ENCODE assay signal across 10 mouse cellular contexts in the genomic region with DNA sequence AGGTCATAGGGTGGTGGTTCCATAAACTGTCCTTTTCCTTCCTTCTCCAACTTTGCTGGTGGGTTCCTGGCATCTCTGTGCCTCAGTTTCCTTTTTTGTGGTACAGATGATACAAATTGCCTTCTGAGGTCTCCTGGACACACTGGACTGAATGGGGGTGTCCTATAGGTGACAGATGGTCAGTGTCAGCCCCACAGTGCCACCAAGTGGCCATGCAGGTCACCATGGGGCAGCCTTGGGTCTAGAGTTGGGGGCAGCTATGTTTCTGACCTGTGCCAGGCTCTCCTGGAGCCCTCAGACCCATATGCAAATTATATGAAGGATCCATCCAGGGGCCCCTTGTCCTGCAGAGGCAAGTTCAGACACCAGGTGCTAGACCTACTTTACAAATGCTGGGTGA. TPM values are rescaled to one million over a fixed set of nuclear protein-coding genes. Genes with fewer than 3 reads are reported as not detected.
DNase-seq lines count a peak whose midpoint lies in the region; ATAC-seq lines count a peak whose summit lies in the region.
"Had no signal": no experiment of that assay in that cellular context is flagged by ENCODE, and none has a peak within 500 bp of the region (broad histone marks: within the 10 kb centered on the region; RNA-seq: fewer than 3 reads in every experiment).

No protein-coding gene starts in this region.

- H3K4me2 ChIP-seq in hindbrain, embryonic 13.5 days, result no peak overlapping the region
- H3K4me2 ChIP-seq: neural tube, embryonic 13.5 days had no signal

- H3K27me3 ChIP-seq in hindbrain, embryonic 10.5 days (ENCODE audit: insufficient read depth, poor library complexity, severe bottlenecking), result peaks cover 32% of the 10 kb centered on the region
- H3K27me3 ChIP-seq in hindbrain, embryonic 13.5 days, result 0 out of 2 replicates have a peak, but pooled peaks cover 2% of the 10 kb centered on the region

- peak overlapping the region; percentile 45; the same call in 1 of the 2 replicates for H3K27ac ChIP-seq in hindbrain, embryonic 10.5 days
- no peak overlapping the region for H3K27ac ChIP-seq in hindbrain, embryonic 13.5 days
- H3K27ac ChIP-seq: neural tube, embryonic 13.5 days had no signal

- H3K4me3 ChIP-seq in hindbrain, embryonic 10.5 days, result no peak overlapping the region
- H3K4me3 ChIP-seq in hindbrain, embryonic 13.5 days, result no peak overlapping the region
- H3K4me3 ChIP-seq: neural tube, embryonic 13.5 days had no signal

- ATAC-seq in hindbrain, embryonic 13.5 days (ENCODE audit: low FRiP score), result no peak

- peak; percentile 59 for DNase-seq in hindbrain, embryonic 10.5 days (ENCODE audit: low spot score)
- DNase-seq in 416B (ENCODE audit: low read depth), result peak; percentile 49
- peak; percentile 59 for DNase-seq in adrenal gland, postnatal 25 days
- peak; percentile 55 to 72 for DNase-seq in heart, postnatal 10 days
- DNase-seq in lung, postnatal 36 days, result peak; percentile 63
- no peak for DNase-seq in right cerebral cortex, postnatal 4 days
- no peak for DNase-seq in layer of hippocampus, adult 18-20 months (ENCODE audit: low spot score in 2 of 2)

- H3K9ac ChIP-seq in hindbrain, embryonic 13.5 days, result no peak overlapping the region
- H3K9ac ChIP-seq: neural tube, embryonic 13.5 days had no signal

- H3K4me1 ChIP-seq in hindbrain, embryonic 10.5 days (replicated peaks), result peaks cover 50% of the 10 kb centered on the region
- peaks cover 45% of the 10 kb centered on the region for H3K4me1 ChIP-seq in hindbrain, embryonic 13.5 days (replicated peaks)

- intact Hi-C loops in heart, postnatal 10 days (cut with DNase I), result loop anchor here (1.0 to 5.0 kb wide), 3 partner anchors 171 to 469 kb away; no protein-coding TSS in a partner anchor

- H3K9me3 ChIP-seq in hindbrain, embryonic 10.5 days, result no peaks in the 10 kb centered on the region
- H3K9me3 ChIP-seq in hindbrain, embryonic 13.5 days, result no peaks in the 10 kb centered on the region
- H3K9me3 ChIP-seq: neural tube, embryonic 13.5 days had no signal

- no peaks in the 10 kb centered on the region for H3K36me3 ChIP-seq in hindbrain, embryonic 10.5 days
- no peaks in the 10 kb centered on the region for H3K36me3 ChIP-seq in hindbrain, embryonic 13.5 days
- H3K36me3 ChIP-seq: neural tube, embryonic 13.5 days had no signal

RNA-seq across cellular contexts. Expression of gene Gm26897, which starts 50.8 kb away (rescaled TPM):
- polyA plus RNA-seq in hindbrain, embryonic 10.5 days (2016; fragmentation: Nextera tagmentation; extraction: Ambion mirVana), result not detected in 2 replicates
- not detected in 2 replicates for polyA plus RNA-seq in hindbrain, embryonic 13.5 days (2015; fragmentation: Nextera tagmentation; extraction: Ambion mirVana)
- total RNA-seq in adrenal gland, postnatal 25 days (2021), result not detected in 2 replicates
- not detected for total RNA-seq in heart, postnatal 10 days (2021)
- total RNA-seq in layer of hippocampus, adult 18-20 months (2021), result not detected
- polyA plus RNA-seq: intestine, embryonic 14.5 days; neural tube, embryonic 13.5 days had no signal

Comparison
In these comparisons a context has a peak if more than half of its experiments do, and no peak if none do; other contexts are left out.
1. DNase-seq: peak in hindbrain, embryonic 10.5 days (single experiment), 416B (single experiment), adrenal gland, postnatal 25 days (single experiment), heart, postnatal 10 days (2 of 2) and lung, postnatal 36 days (single experiment); none in right cerebral cortex, postnatal 4 days (single experiment) and layer of hippocampus, adult 18-20 months (0 of 2).